Mouse (Mus musculus): ENCODE data around the gene Rcbtb2. TPM values are rescaled to one million over a fixed set of nuclear protein-coding genes. Genes with fewer than 3 reads are reported as not detected.

Gene Rcbtb2
- total and polyA plus RNA-seq, 2 experiments from 2014 or later: 47.8 to 57.5 TPM

GRCm38 (mm10) chr14:73132731-73133130, 9.9 kb downstream of the Rcbtb2 start:
- ATAC-seq (ENCODE audit: insufficient read depth, low read depth) (no peak), DNase-seq (ENCODE audit: low spot score) (no peak)
- no peaks in the 10 kb centered on the region for H3K9me3 ChIP-seq (replicated peaks; ENCODE audit: control insufficient read depth, low read length)
- H3K4me1 ChIP-seq (ENCODE audit: control insufficient read depth, insufficient read depth): no peaks in the 10 kb centered on the region
- 53% methylated on average over 4 of the region's 4 CpGs for WGBS
- H3K27ac ChIP-seq (ENCODE audit: low read depth): no peak overlapping the region
- H3K27me3 ChIP-seq (ENCODE audit: control insufficient read depth, insufficient read depth, low read length): no peaks in the 10 kb centered on the region
- TF ChIP-seq CTCF (IDR thresholded peaks at IDR 0.05; ENCODE audit: low read depth): no peak
- TF ChIP-seq EP300 (IDR thresholded peaks at IDR 0.05; ENCODE audit: low read depth): no peak
- no peaks in the 10 kb centered on the region for H3K36me3 ChIP-seq (replicated peaks; ENCODE audit: control insufficient read depth, insufficient read depth, low read length)
- H3K4me3 ChIP-seq (ENCODE audit: low read depth, low read length): no peak overlapping the region
- H3K4me2 ChIP-seq (ENCODE audit: low read depth, low read length): no peak overlapping the region
- no peak overlapping the region for H3K9ac ChIP-seq (replicated peaks; ENCODE audit: low read depth, low read length)

DNA sequence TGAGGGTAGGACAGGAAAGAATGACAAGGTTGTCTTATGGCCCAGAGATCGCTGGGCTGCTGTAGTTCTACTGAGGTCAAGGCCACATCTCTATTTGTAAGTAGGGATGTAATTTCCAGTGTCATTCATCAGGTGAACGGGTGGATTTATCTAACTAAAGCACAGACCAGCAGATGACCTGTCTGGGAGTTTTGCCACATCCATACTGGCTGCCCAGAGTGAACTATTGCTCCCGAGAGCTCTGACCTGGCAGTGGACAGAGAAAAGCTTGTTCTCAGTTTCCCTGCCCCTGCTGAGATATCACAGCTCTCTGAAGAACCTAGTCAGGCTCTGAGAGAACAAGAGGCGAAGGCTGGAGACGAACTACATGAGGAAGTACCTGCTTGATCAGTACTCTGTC, 14.4 kb downstream of the Rcbtb2 start:
- 63% methylated on average over 5 of the region's 5 CpGs for WGBS
- no peak overlapping the region for H3K9ac ChIP-seq (replicated peaks; ENCODE audit: low read depth, low read length)
- H3K27ac ChIP-seq (ENCODE audit: low read depth): no peak overlapping the region
- DNase-seq (ENCODE audit: low spot score): no peak
- H3K4me3 ChIP-seq (ENCODE audit: low read depth, low read length): no peak overlapping the region
- H3K36me3 ChIP-seq (replicated peaks; ENCODE audit: control insufficient read depth, insufficient read depth, low read length): no peaks in the 10 kb centered on the region
- 0 out of 2 replicates have a peak, but pooled peaks cover 5% of the 10 kb centered on the region for H3K4me1 ChIP-seq (ENCODE audit: control insufficient read depth, insufficient read depth)
- no peak for ATAC-seq (ENCODE audit: insufficient read depth, low read depth)
- H3K9me3 ChIP-seq (replicated peaks; ENCODE audit: control insufficient read depth, low read length): no peaks in the 10 kb centered on the region
- H3K4me2 ChIP-seq (ENCODE audit: low read depth, low read length): no peak overlapping the region
- TF ChIP-seq CTCF (IDR thresholded peaks at IDR 0.05; ENCODE audit: low read depth) (no peak), EP300 (IDR thresholded peaks at IDR 0.05; ENCODE audit: low read depth) (no peak)
- H3K27me3 ChIP-seq (ENCODE audit: control insufficient read depth, insufficient read depth, low read length): no peaks in the 10 kb centered on the region

- H3K36me3 ChIP-seq (replicated peaks; ENCODE audit: control insufficient read depth, insufficient read depth, low read length): no peaks in the 10 kb centered on the region
- H3K4me2 ChIP-seq (ENCODE audit: low read depth, low read length): no peak overlapping the region
- TF ChIP-seq EP300 (IDR thresholded peaks at IDR 0.05; ENCODE audit: low read depth) (no peak), CTCF (IDR thresholded peaks at IDR 0.05; ENCODE audit: low read depth) (no peak)
- no peaks in the 10 kb centered on the region for H3K9me3 ChIP-seq (replicated peaks; ENCODE audit: control insufficient read depth, low read length)
- no peak overlapping the region for H3K27ac ChIP-seq (ENCODE audit: low read depth)
- no peaks in the 10 kb centered on the region for H3K27me3 ChIP-seq (ENCODE audit: control insufficient read depth, insufficient read depth, low read length)
- H3K4me1 ChIP-seq (ENCODE audit: control insufficient read depth, insufficient read depth): 0 out of 2 replicates have a peak, but pooled peaks cover 5% of the 10 kb centered on the region
- ATAC-seq (ENCODE audit: insufficient read depth, low read depth) (no peak), DNase-seq (ENCODE audit: low spot score) (no peak)
- no peak overlapping the region for H3K9ac ChIP-seq (replicated peaks; ENCODE audit: low read depth, low read length)
- WGBS: 88% methylated on average over 7 of the region's 7 CpGs
- no peak overlapping the region for H3K4me3 ChIP-seq (ENCODE audit: low read depth, low read length)
Measured at GRCm38 (mm10) chr14:73138483-73138882, 15.6 kb downstream of the Rcbtb2 start.

DNA sequence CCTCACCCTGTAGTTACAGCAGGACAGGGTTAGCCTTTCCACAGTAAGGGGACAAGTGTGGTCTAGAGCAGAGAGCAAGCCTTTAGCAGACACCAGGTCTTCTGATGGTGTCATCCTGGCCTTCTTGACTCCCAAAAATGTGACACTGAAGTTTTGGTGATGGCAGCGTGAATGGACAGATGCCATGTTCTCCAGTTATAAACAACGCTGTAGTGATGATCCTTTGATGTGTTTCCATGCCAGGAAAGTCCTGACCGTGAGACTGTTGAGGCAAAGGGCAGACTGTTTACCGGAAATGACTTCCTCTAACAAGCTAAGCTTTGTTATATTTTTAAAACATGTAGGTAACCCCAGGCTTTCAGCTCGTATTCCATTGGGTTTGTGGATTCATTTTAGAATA, 17.0 kb downstream of the Rcbtb2 start:
- 57% methylated on average over 5 of the region's 5 CpGs for WGBS
- H3K27me3 ChIP-seq (ENCODE audit: control insufficient read depth, insufficient read depth, low read length): no peaks in the 10 kb centered on the region
- no peak overlapping the region for H3K4me3 ChIP-seq (ENCODE audit: low read depth, low read length)
- no peak overlapping the region for H3K9ac ChIP-seq (replicated peaks; ENCODE audit: low read depth, low read length)
- TF ChIP-seq CTCF (IDR thresholded peaks at IDR 0.05; ENCODE audit: low read depth) (no peak), EP300 (IDR thresholded peaks at IDR 0.05; ENCODE audit: low read depth) (no peak)
- H3K27ac ChIP-seq (ENCODE audit: low read depth): no peak overlapping the region
- no peaks in the 10 kb centered on the region for H3K36me3 ChIP-seq (replicated peaks; ENCODE audit: control insufficient read depth, insufficient read depth, low read length)
- no peaks in the 10 kb centered on the region for H3K9me3 ChIP-seq (replicated peaks; ENCODE audit: control insufficient read depth, low read length)
- ATAC-seq (ENCODE audit: insufficient read depth, low read depth) (no peak), DNase-seq (ENCODE audit: low spot score) (no peak)
- no peak overlapping the region for H3K4me2 ChIP-seq (ENCODE audit: low read depth, low read length)
- peaks cover 14% of the 10 kb centered on the region; the same call in 1 of the 2 replicates for H3K4me1 ChIP-seq (ENCODE audit: control insufficient read depth, insufficient read depth)

DNA sequence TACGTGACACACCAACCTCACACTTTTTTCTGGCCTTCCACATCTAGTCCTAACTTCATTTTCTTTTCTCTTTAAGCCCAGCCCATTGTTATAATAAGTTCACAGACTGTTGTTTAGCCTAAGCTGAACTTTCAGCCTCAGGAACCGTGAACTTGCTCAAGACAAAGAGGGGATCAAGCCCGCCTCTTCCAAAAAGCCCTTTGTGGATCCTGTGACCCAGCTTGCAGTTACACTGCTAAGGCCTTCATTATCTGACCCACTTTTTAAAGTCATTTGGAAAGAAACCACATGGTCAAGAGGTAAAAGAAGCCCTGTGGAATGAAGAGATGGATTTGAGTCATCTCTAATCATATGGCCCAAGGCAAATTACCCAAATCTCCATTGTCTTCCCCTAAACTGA, 19.0 kb downstream of the Rcbtb2 start:
- Histone ChIP-seq H3K27ac (ENCODE audit: low read depth) (peak overlapping the region; percentile 96; the same call in 1 of the 2 replicates), H3K9ac (replicated peaks; ENCODE audit: low read depth, low read length) (no peak overlapping the region), H3K36me3 (replicated peaks; ENCODE audit: control insufficient read depth, insufficient read depth, low read length) (no peaks in the 10 kb centered on the region), H3K4me3 (ENCODE audit: low read depth, low read length) (no peak overlapping the region), H3K4me2 (ENCODE audit: low read depth, low read length) (no peak overlapping the region; the same call in 1 of the 2 replicates), H3K27me3 (ENCODE audit: control insufficient read depth, insufficient read depth, low read length) (no peaks in the 10 kb centered on the region), H3K4me1 (ENCODE audit: control insufficient read depth, insufficient read depth) (peaks cover 14% of the 10 kb centered on the region; the same call in 1 of the 2 replicates), H3K9me3 (replicated peaks; ENCODE audit: control insufficient read depth, low read length) (no peaks in the 10 kb centered on the region)
- TF ChIP-seq EP300 (IDR thresholded peaks at IDR 0.05; ENCODE audit: low read depth) (no peak), CTCF (IDR thresholded peaks at IDR 0.05; ENCODE audit: low read depth) (no peak)
- DNase-seq (ENCODE audit: low spot score) (no peak), ATAC-seq (ENCODE audit: insufficient read depth, low read depth) (no peak)
- WGBS: 89% methylated on average over 3 of the region's 3 CpGs

DNA sequence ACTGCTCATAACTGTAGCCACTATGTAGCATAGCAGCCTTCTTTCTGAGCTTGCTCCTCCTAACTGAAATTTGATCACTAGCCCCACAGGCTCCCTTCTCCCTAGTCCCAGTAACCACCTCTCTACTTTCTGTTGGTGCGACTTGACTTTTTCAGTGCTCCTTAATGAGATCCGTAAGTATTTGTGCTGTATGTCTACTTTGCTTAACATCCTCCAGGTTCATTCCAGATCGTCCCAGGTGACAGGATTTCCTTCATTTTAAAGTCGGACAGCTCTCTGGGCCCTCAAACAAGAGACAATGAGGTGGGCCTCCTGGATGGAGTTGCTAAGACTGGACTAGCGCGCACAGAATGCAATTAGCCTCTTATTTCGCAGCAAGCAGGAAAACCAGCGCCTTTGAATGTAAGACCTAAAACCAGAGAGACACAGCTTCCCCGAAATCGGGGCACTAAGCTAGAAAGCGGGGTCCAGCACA, 19.6 kb downstream of the Rcbtb2 start:
- Histone ChIP-seq H3K9ac (replicated peaks; ENCODE audit: low read depth, low read length) (peak overlapping the region; percentile 94), H3K4me1 (ENCODE audit: control insufficient read depth, insufficient read depth) (peaks cover 14% of the 10 kb centered on the region; the same call in 1 of the 2 replicates), H3K36me3 (replicated peaks; ENCODE audit: control insufficient read depth, insufficient read depth, low read length) (no peaks in the 10 kb centered on the region), H3K9me3 (replicated peaks; ENCODE audit: control insufficient read depth, low read length) (no peaks in the 10 kb centered on the region), H3K4me2 (ENCODE audit: low read depth, low read length) (peak overlapping the region; percentile 73), H3K27me3 (ENCODE audit: control insufficient read depth, insufficient read depth, low read length) (no peaks in the 10 kb centered on the region), H3K27ac (ENCODE audit: low read depth) (peak overlapping the region; percentile 96), H3K4me3 (ENCODE audit: low read depth, low read length) (peak overlapping the region; percentile 78)
- ATAC-seq (ENCODE audit: insufficient read depth, low read depth): peak; percentile 10; the same call in 1 of the 2 replicates
- TF ChIP-seq EP300 (IDR thresholded peaks at IDR 0.05; ENCODE audit: low read depth): no peak
- no peak for TF ChIP-seq CTCF (IDR thresholded peaks at IDR 0.05; ENCODE audit: low read depth)
- WGBS: under 1% methylated on average over 11 of the region's 11 CpGs
- DNase-seq (ENCODE audit: low spot score): peak; percentile 39

Data from heart, postnatal 0 days (tissue).